In the genomic region with DNA sequence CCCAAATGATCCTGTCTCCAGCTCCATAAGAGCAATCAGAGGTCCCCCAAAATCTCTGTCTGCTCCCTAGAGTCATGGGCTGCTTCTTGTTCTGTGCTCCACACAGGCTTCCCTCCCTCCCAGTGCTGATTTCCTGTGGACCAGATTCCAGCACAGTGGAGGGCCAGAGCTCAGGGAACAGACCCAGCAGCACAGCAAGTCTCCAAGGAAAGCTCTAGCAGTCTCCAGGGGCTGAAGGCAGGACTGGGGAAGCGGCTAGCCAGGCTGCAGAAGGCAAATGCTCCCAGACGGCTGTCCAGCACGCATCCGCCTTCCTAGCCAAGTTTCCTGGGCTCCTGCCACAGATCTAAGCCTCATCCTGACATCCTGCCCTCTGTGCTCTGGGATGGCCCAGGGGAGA, we compare ENCODE assay signal across 14 mouse cellular contexts. TPM values are rescaled to one million over a fixed set of nuclear protein-coding genes. Genes with fewer than 3 reads are reported as not detected.
DNase-seq lines count a peak whose midpoint lies in the region; ATAC-seq and TF ChIP-seq lines count a peak whose summit lies in the region.
"Had no signal": no experiment of that assay in that cellular context is flagged by ENCODE, and none has a peak within 500 bp of the region (broad histone marks: within the 10 kb centered on the region; RNA-seq: fewer than 3 reads in every experiment).

No protein-coding gene starts in this region.

- no peak overlapping the region for H3K4me3 ChIP-seq in neural tube, embryonic 11.5 days (ENCODE audit: low read depth, low read length)
- H3K4me3 ChIP-seq in hindbrain, embryonic 14.5 days (replicated peaks; ENCODE audit: low read length): no peak overlapping the region
- H3K4me3 ChIP-seq in olfactory bulb, adult 2 months (ENCODE audit: insufficient read depth, low read depth, low read length): no peak overlapping the region

- H3K27me3 ChIP-seq in neural tube, embryonic 11.5 days (ENCODE audit: control insufficient read depth, insufficient read depth, low read length): no peaks in the 10 kb centered on the region; the same call in 1 of the 2 replicates
- no peaks in the 10 kb centered on the region for H3K27me3 ChIP-seq in hindbrain, embryonic 14.5 days (ENCODE audit: control insufficient read depth, insufficient read depth, low read length)

- peak overlapping the region; percentile 10; the same call in 1 of the 2 replicates for H3K4me2 ChIP-seq in neural tube, embryonic 11.5 days (ENCODE audit: low read depth)
- no peak overlapping the region for H3K4me2 ChIP-seq in hindbrain, embryonic 14.5 days (replicated peaks)

- 68% methylated on average over 4 of the region's 4 CpGs for WGBS in neural tube, embryonic 11.5 days
- 41% methylated on average over 4 of the region's 4 CpGs for WGBS in hindbrain, embryonic 14.5 days
- 51% methylated on average over 4 of the region's 4 CpGs for WGBS in olfactory bulb, adult 2 months

- TF ChIP-seq CTCF in olfactory bulb, adult 2 months (IDR thresholded peaks at IDR 0.05; ENCODE audit: insufficient read depth, low read depth, low read length): no peak

- no peak for TF ChIP-seq POLR2A in olfactory bulb, adult 2 months (IDR thresholded peaks at IDR 0.05; ENCODE audit: insufficient read depth, low read depth, low read length)

- H3K36me3 ChIP-seq in neural tube, embryonic 11.5 days (ENCODE audit: control insufficient read depth, insufficient read depth, low read length): 0 out of 2 replicates have a peak, but pooled peaks cover 6% of the 10 kb centered on the region
- peaks cover 66% of the 10 kb centered on the region for H3K36me3 ChIP-seq in hindbrain, embryonic 14.5 days (replicated peaks; ENCODE audit: control insufficient read depth, insufficient read depth)

- H3K27ac ChIP-seq in neural tube, embryonic 11.5 days (ENCODE audit: low read depth, low read length): peak overlapping the region; percentile 88
- H3K27ac ChIP-seq in hindbrain, embryonic 14.5 days: peak overlapping the region; percentile 93
- peak overlapping the region; percentile 29; the same call in 1 of the 2 replicates for H3K27ac ChIP-seq in olfactory bulb, adult 2 months (ENCODE audit: insufficient read depth, low read depth, low read length)

- DNase-seq in heart, adult 11 months: peak; percentile 95
- no peak for DNase-seq in heart, postnatal 36 days
- DNase-seq in neural tube, embryonic 11.5 days (ENCODE audit: low spot score): no peak
- DNase-seq in neural tube, embryonic 10.5 days (ENCODE audit: extremely low spot score, low spot score): no peak
- no peak for DNase-seq in hindbrain, embryonic 14.5 days (ENCODE audit: low spot score)
- no peak for DNase-seq in urinary bladder, postnatal 36 days (ENCODE audit: low spot score in 2 of 2)
- DNase-seq in urinary bladder, postnatal 4 days (ENCODE audit: low spot score in 2 of 2): no peak
- DNase-seq: B cell, adult 2 months; gastrocnemius, postnatal 10 days had no signal

- intact Hi-C loops in heart, postnatal 36 days (cut with DNase I): no loop called here

- no peaks in the 10 kb centered on the region for H3K9me3 ChIP-seq in neural tube, embryonic 11.5 days (ENCODE audit: control insufficient read depth, low read length)
- no peaks in the 10 kb centered on the region for H3K9me3 ChIP-seq in hindbrain, embryonic 14.5 days (ENCODE audit: control insufficient read depth, low read length)

- 0 out of 2 replicates have a peak overlapping the region, but pooled peaks have one; percentile 15 for H3K9ac ChIP-seq in neural tube, embryonic 11.5 days (ENCODE audit: low read length)
- H3K9ac ChIP-seq in hindbrain, embryonic 14.5 days: peak overlapping the region; percentile 44

- ATAC-seq in neural tube, embryonic 11.5 days (ENCODE audit: insufficient read depth, low FRiP score, low TSS enrichment): no peak
- ATAC-seq in hindbrain, embryonic 14.5 days (ENCODE audit: low FRiP score): no peak

- H3K4me1 ChIP-seq in neural tube, embryonic 11.5 days (ENCODE audit: control insufficient read depth, insufficient read depth, low read length): peaks cover 58% of the 10 kb centered on the region
- H3K4me1 ChIP-seq in hindbrain, embryonic 14.5 days (replicated peaks; ENCODE audit: control insufficient read depth, insufficient read depth, low read length): peaks cover 83% of the 10 kb centered on the region
- H3K4me1 ChIP-seq in olfactory bulb, adult 2 months (ENCODE audit: control insufficient read depth, insufficient read depth, low read length): peaks cover 63% of the 10 kb centered on the region

RNA-seq across cellular contexts. Expression of gene Rhbg, which starts 25.6 kb away (rescaled TPM):
- total RNA-seq in heart, postnatal 36 days (2021): not detected
- polyA plus RNA-seq in neural tube, embryonic 11.5 days (2014; fragmentation: Nextera tagmentation; extraction: Ambion mirVana): 0.27 and 1.2 TPM in 2 replicates
- 0.48 and 0.76 TPM in 2 replicates for polyA plus RNA-seq in hindbrain, embryonic 14.5 days (2014; fragmentation: Nextera tagmentation; extraction: Ambion mirVana)
- polyA plus RNA-seq in olfactory bulb, adult 2 months (2012; ENCODE audit: insufficient read depth, insufficient read length, low replicate concordance, missing spikeins): not detected in 2 replicates
- total RNA-seq: gastrocnemius, postnatal 10 days; left cerebral cortex, postnatal 25 days; megakaryocyte-erythroid progenitor cell, adult 5-6 weeks had no signal

RNA-seq across cellular contexts. Expression of gene Gm38392, which starts 58.1 kb away (rescaled TPM):
- under 1 TPM; 0.33 to 0.43 TPM for total RNA-seq in heart, postnatal 36 days (2021)
- polyA plus RNA-seq in neural tube, embryonic 11.5 days (2014; fragmentation: Nextera tagmentation; extraction: Ambion mirVana): not detected in 2 replicates
- polyA plus RNA-seq in hindbrain, embryonic 14.5 days (2014; fragmentation: Nextera tagmentation; extraction: Ambion mirVana): 0.37 TPM in 1 of 2 replicates, not detected in the other
- polyA plus RNA-seq in olfactory bulb, adult 2 months (2012; ENCODE audit: insufficient read depth, insufficient read length, low replicate concordance, missing spikeins): not detected in 2 replicates
- total RNA-seq: megakaryocyte-erythroid progenitor cell, adult 5-6 weeks had no signal
- polyA plus RNA-seq: embryonic facial prominence, embryonic 14.5 days; liver, embryonic 16.5 days had no signal

Comparison
In these comparisons a context has a peak if more than half of its experiments do, and no peak if none do; other contexts are left out.
1. H3K27ac ChIP-seq: peak in every context shown above with its lines; median percentile 93 in hindbrain, embryonic 14.5 days; 88 in neural tube, embryonic 11.5 days; 29 in olfactory bulb, adult 2 months.